Mouse (Mus musculus): ENCODE measurements at regions not wholly inside any gene's neighbourhood (a gene's known extent, or its start where the extent isn't known, plus 50 kb on each side); places are given as distances from the start of the nearest gene placed in this dataset.

DNA sequence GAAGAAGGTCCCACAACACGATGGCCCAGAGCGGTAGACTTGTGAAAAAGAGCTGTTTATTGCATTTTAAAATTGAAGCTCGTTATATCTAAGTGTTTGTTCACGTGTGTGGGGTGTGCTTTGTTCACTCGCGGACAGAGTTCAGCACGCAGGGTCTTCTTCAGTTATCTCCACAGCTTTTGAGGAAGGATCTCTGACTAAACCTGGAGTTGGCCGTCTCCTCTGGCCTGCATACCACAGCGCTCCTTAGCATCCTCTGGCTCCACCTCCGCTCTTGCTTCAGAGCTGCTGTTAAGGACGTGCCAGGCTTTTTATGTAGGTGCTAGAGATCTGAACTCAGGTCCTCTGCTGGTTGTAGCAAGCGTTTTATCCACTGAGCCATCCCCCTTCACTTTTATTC lies 52.9 kb upstream of the Cux1 start:
- TF ChIP-seq MYOD1 (IDR thresholded peaks at IDR 0.05; ENCODE audit: control insufficient read depth in 1 of 3, insufficient read length in 2 of 3, low read depth in 2 of 3), result no peak
- TF ChIP-seq E2F4 (IDR thresholded peaks at IDR 0.05; ENCODE audit: insufficient read depth), result no peak
- no peak for TF ChIP-seq POLR2A (IDR thresholded peaks at IDR 0.05; ENCODE audit: insufficient read length, low read depth)

Measured in myocyte (in vitro differentiated cells).